Mouse (Mus musculus): Measurements from ENCODE around the gene Tead4. TPM values are rescaled to one million over a fixed set of nuclear protein-coding genes. Genes with fewer than 3 reads are reported as not detected.

The Tead4 gene
- total RNA-seq, 2 experiments from 2014 or later, result 5.9 to 8.6 TPM

- DNase-seq, result peak; percentile 45
These were observed 4.5 kb downstream of the Tead4 start for GRCm38 (mm10) chr6:128295876-128296749.

GRCm38 (mm10) chr6:128291284-128291683, 9.3 kb downstream of the Tead4 start:
- DNase-seq, result no peak

- DNase-seq, result no peak
These were observed 11.9 kb downstream of the Tead4 start for GRCm38 (mm10) chr6:128288681-128289080.

GRCm38 (mm10) chr6:128285792-128286430, 14.7 kb downstream of the Tead4 start:
- no peak for DNase-seq

GRCm38 (mm10) chr6:128282126-128282525, 18.5 kb downstream of the Tead4 start:
- DNase-seq, result no peak

GRCm38 (mm10) chr6:128280472-128281145, 20.0 kb downstream of the Tead4 start:
- DNase-seq, result no peak

- DNase-seq, result no peak
These were observed 21.0 kb downstream of the Tead4 start for GRCm38 (mm10) chr6:128279608-128280007.

GRCm38 (mm10) chr6:128279099-128279498, 21.5 kb downstream of the Tead4 start:
- DNase-seq, result no peak

GRCm38 (mm10) chr6:128277132-128278085, 23.2 kb downstream of the Tead4 start:
- DNase-seq, result no peak

GRCm38 (mm10) chr6:128276349-128276748, 24.3 kb downstream of the Tead4 start:
- no peak for DNase-seq

- DNase-seq, result peak; percentile 89
These were observed 25.0 kb downstream of the Tead4 start for GRCm38 (mm10) chr6:128275506-128276064.

GRCm38 (mm10) chr6:128273507-128273906, 27.1 kb downstream of the Tead4 start:
- no peak for DNase-seq

GRCm38 (mm10) chr6:128272754-128273153, 27.9 kb downstream of the Tead4 start:
- DNase-seq, result no peak

- no peak for DNase-seq
These were observed 30.8 kb downstream of the Tead4 start for GRCm38 (mm10) chr6:128269850-128270249.

GRCm38 (mm10) chr6:128264870-128265526, 35.6 kb downstream of the Tead4 start:
- peak; percentile 79 for DNase-seq

- DNase-seq, result no peak
These were observed 39.1 kb downstream of the Tead4 start for GRCm38 (mm10) chr6:128261486-128261885.

GRCm38 (mm10) chr6:128259252-128259651, 41.4 kb downstream of the Tead4 start:
- DNase-seq, result no peak

- no peak for DNase-seq
These were observed 44.7 kb downstream of the Tead4 start for GRCm38 (mm10) chr6:128255941-128256340.

- DNase-seq, result no peak
These were observed 45.3 kb downstream of the Tead4 start for GRCm38 (mm10) chr6:128255292-128255691.

- no peak for DNase-seq
These were observed 46.1 kb downstream of the Tead4 start for GRCm38 (mm10) chr6:128254551-128254950.

GRCm38 (mm10) chr6:128253111-128253510, 47.5 kb downstream of the Tead4 start:
- DNase-seq, result peak; percentile 82
